Mouse (Mus musculus): ENCODE measurements around the gene Hapln1.

Gene Hapln1

DNA sequence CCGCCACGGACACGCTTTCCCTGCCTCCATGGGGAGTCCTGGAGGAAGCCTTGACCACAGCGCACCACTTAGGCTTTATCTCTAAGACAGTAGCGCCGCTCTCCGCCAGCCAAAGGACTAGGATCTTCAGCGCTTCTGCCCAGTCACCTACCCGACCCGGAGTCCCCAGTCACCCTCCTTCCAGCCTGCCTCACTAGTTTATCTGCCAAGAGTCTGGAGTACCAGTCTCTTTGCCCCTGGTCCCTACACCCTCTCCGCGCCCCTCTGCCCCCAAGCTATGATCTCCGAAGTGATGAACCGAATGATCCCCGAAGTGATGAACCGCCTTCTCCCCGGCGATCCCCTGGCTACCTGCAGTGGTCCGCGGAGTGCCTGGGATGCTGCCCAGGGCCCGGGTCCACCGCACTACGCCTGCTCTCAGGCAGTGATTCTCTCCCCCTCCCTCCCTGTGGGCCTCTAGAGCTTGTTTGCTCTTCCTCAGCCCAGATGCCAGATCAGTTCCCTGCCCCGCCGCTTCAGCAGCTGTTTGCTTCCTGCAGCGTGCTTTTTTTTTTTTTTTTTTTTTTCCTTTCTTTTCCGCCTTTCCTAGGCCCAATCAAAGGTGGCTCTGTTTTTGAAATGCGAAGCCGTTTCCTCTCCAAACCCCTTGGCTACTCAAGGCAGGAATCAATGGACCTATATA is at the start of gene Hapln1:
Gene Hapln1, plus strand, starts transcription at position 592 of the 682 bp plus-strand sequence.
- DNase-seq (ENCODE audit: low spot score) = no peak

DNA sequence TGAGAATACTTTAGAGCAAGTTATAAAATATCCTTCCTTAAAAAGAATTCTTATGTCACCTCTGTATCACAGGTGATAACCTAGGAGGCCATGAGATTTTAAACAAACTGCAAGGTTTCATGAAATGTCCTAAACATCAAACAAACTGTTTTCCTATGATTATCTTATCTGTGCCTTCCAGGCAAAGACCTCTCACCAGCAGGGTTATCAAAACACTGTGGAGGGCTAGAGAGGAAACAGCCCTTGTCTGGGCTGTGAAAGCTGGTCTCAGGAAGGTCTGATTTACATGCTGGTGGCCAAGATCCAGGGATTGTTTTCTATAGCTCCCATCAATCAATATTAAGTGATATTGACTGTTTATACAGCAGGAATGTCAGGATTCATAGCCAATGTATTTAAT is 46.4 kb upstream of the Hapln1 start:
- DNase-seq (ENCODE audit: low spot score) = no peak

DNA sequence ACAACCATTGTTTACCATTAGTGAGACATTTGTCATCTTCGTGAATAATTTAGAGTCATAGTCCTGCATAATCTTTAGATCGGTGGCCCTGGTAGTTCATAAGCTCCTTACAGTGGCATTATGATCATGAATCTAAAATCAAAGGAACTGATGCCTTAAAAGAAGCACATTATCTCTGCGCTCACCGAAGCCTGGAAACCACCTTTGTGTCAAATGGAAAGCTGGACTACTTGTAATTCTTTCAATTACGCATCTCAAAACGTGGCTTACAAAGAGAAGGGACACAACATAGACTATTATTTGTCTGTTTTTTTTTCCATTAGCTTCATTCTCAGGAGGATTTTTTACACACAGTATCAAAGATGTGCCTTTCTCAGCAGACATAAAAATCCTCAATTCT is 45.9 kb upstream of the Hapln1 start:
- no peak for DNase-seq (ENCODE audit: low spot score)

DNA sequence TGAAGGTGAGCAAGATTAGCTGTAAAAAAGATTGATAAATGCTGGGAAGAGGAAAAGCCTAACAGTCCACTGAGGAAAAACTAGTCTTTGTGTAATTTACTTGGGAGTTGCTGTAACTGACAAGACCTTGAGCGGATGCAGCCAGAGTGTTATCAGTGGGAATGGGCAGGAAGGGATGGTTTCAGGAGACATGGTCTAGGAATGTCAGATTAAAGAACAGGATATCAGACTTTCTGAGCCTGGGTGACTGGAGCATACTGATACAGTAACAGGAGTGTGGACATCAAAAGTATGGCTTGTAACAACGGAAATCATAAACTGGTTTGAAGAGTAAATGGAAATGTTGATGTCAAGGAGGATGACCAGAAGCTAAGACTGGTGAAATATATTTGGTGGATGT is 43.0 kb upstream of the Hapln1 start:
- no peak for DNase-seq (ENCODE audit: low spot score)

DNA sequence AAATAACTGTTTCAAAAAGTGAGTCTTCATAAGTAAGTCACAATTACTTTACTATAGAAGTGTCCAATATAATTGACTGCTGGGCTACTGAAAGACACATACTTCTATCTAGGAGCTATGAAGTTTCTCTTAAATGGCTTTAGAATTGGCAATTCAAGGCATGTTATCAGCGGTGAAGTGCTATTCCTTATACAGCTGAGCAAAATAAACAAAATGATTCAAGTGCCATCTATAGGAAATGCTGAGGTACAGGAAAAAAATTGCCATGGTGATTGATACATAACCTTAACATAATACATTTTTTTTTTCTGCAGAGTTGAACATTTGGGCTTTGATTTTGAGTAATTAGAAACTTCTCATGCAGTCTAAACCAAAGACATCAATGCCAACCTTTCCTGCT is 40.2 kb upstream of the Hapln1 start:
- DNase-seq (ENCODE audit: low spot score) = no peak

DNA sequence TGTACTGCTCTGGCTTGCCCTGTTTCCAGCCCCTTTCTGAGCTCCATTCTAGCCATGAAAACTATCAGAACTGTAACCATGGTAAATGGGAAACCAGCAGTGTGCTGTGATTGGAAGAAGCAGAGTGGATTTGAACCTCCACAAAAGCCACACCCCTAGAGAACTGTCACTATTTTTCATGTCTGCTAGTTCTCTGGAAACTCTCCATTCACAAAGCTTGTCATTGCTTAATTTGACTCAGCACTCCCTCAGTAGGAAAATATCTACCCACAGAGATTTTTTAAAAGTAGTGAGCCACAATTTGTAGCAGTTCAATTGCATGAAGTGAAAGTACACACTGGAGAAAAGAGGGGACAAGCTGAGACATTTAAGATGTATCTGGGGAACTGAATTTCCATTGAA is 18.1 kb upstream of the Hapln1 start:
- no peak for DNase-seq (ENCODE audit: low spot score)

DNA sequence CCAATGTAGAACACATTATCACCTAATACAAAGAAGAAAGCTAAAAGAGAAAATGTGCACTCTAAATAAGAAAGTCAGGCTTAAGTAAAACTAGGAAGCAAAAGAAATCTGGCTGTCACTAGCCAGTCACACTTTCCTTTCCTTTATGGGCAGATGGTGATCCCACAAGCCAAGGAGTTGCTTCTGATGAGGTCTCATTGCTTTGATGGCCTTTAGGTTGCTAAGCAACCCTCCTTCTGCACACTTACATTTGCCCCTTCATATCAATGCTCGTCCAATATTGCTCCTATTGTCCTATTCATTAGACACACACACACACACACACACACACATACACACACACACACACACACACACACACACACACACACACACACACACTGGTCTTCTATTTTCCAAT is 10.9 kb upstream of the Hapln1 start:
- DNase-seq (ENCODE audit: low spot score) = no peak

DNA sequence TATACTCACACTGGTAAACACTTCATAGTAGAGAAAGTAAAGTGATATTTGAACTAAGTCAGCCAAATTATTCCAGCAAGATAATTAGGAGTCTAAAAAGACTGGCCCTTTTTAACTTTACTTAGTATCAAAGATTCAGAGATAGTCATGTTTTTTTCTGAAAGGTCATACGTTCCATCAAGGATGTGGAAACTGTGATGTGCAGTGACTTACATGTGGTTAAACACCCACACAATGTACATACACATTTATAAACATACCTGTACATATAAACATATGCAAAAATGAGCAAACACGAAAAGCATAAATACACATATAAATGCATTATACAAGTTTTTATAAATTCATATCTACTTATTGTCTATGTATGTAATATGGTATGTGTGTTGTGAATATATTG is 9.2 kb upstream of the Hapln1 start:
- no peak for DNase-seq (ENCODE audit: low spot score)

DNA sequence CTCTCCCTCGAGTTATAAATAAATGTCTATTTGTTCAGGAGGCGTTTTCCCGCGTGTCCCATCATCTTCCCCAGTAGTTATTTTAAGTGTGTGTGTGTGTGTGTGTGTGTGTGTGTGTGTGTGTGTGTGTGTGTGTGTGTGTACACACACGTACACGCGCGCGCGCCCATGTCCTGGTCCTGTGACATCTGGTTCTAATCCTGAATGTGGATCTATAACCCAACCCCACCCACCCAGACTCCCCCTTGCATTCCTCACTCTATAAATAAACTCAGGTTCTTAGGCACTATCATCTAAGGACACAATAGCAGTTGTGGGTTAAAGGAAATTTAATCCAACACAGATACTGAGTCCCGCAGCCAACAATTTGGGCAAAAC is 280 bp downstream of the Hapln1 start:
- DNase-seq (ENCODE audit: low spot score) = no peak

DNA sequence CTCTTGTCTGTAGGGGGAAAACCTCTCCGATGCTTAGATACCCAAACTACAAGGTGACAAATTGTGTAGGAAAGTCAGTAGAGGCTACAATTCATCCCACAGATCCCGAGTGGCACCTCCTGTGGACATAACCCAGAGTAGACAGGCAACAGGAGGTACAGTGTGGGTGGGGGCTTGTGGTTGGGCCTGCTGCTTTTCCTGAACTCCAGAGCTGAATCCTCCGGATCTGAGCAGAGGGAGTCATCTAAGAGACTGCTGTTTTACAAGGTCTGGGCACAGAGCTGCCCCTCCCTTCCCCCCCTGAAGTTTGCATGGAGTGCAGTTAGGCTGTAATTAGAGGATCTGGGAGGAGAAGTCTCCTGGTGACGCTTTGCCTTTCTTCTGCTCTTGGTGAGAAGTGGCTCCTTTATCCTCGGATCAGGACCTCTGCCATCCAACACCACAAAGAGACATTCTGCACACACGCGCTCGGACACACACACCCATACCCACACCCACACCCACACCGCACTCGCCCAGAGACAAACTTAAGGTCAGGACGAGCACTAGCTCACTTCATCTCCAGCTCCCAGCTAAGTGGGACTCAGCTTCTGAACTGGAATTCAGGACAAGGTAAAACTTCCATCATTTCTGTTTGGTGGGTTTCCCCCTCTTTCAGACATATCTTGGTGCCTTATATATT is 846 bp downstream of the Hapln1 start:
- DNase-seq (ENCODE audit: low spot score) = no peak

DNA sequence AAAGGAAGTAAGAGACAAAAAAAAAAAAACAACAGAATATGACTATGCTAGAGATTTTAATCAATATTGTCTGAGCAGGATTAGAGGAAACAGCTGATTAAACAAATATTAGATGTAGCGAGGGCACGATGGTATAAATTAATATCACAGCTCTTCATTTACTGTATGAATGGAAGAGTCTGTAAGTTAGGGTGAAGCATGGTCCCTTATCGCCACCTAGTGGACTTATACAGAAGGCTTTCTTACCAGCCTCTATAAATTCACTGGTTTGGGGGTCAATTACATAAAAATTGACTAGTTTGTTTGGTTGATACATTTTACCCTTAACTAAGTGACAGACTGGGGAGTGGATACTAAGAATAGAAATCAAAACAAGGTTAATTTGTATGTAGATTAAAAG is 3.4 kb downstream of the Hapln1 start:
- DNase-seq (ENCODE audit: low spot score) = no peak

DNA sequence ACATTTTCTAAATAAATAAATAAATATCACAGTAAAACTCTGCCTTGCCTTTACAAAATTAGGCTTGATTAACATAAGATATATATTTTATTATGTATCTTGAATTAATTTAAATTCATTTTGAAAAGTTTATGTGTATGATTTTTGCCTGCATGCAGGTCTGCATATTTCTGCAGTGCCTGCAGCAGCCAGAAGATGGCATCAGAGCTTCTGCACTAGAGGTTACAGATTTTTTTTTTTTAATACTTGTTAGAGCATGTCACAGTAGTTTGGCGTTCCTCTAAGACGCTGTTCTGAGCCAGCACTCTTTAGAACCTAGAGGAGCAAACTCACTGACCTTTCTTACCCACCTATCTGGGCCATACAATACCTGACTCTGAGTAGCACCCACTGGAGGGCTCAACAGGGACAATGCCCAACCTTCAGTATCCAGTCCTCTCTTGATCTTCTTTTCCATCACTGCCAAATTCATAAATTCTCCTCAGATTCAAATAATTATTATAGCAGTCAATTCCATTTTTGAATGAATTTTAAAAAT is 8.7 kb downstream of the Hapln1 start:
- DNase-seq (ENCODE audit: low spot score) = peak; percentile 19

DNA sequence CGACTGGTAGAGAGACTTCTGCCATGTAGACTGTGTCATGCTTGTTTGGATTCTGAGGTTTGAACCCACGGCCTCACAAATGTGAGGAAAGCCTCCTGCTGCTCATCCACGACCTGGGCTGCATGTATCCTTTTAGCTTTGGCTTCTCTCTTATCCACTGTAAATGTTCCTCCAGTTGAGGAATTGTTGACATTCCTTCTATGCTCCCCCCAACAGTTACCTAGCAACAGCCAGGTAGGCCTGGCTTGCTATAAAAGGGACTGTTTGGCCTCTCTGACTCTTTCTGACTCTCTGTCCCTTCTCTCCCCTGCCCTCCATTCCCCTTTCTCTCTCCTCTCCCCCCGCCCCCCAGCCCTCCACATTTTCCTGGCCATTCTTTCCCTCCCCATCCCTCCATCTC is 9.9 kb downstream of the Hapln1 start:
- no peak for DNase-seq (ENCODE audit: low spot score)

DNA sequence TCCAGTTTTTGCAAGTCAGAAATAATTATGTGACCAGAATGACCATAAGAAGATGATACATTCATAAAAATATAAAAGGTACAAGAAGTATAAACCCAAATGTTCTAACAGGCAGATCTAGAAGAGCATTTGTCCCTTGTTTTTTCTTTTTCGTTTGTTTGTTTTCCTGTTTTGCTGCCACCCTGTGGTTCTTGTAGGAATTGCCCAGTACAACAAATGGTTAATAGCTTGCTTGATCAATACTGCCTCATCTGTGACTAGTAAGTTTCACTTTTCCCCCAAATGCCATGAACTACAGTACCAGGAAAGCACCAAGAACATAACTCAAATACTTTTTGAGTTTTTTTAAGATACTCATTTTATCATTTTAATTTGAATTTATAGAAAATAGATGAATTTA is 11.9 kb downstream of the Hapln1 start:
- no peak for DNase-seq (ENCODE audit: low spot score)

DNA sequence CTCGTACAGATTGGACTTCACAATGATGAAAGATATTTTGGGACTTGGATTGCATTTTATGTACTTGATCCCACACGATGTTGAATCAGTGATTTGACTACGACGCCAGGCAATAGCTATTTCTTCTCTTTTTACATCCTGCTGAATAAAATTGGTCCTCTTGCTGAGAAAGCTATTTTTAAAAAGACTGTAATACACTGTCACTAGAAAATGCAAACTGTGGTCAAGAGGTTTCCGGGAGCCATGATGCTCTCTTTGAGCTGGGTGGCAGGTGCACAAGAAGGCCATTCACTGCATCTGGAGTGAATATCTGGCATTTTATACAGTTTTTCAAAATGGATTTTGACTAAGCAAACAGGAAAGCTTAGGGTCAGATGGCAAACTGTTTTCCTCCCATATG is 24.9 kb downstream of the Hapln1 start:
- DNase-seq (ENCODE audit: low spot score) = no peak

DNA sequence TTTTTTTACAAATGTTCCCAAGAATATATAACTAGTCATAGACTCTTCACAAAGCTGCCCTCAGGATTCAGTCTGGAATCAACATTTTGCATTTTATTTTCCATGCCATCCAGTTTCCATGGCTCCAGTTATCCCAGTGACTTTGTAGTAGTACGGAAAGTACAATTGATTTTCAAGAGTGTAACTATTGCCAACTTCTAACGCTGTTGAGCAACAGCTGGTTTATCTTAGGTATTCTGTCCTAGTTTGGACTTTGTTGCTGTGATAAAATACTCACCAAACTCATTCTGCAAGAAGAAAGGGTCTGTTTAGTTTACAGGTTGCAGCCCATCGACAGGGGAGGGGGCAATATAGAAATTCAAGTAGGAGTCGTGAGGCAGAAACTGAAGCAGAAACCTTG is 26.7 kb downstream of the Hapln1 start:
- DNase-seq (ENCODE audit: low spot score) = no peak

DNA sequence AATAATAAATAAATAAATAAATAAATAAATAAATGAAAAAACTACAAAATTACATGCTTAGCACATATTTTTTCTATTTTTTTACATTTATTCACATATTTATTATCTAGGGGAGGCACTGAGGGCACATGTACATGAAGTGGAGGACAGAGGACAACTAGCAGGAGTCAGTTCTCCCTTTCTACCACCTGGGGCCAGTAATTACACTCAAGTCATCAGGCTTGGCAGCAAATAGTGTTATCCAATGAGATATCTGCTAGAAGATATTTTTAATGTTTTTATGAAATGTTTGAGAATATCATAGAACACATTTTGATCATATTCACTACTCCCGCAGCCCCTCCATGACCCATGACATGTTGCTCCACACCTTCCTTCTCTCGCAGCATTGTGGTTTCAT is 39.5 kb downstream of the Hapln1 start:
- DNase-seq (ENCODE audit: low spot score) = no peak

DNA sequence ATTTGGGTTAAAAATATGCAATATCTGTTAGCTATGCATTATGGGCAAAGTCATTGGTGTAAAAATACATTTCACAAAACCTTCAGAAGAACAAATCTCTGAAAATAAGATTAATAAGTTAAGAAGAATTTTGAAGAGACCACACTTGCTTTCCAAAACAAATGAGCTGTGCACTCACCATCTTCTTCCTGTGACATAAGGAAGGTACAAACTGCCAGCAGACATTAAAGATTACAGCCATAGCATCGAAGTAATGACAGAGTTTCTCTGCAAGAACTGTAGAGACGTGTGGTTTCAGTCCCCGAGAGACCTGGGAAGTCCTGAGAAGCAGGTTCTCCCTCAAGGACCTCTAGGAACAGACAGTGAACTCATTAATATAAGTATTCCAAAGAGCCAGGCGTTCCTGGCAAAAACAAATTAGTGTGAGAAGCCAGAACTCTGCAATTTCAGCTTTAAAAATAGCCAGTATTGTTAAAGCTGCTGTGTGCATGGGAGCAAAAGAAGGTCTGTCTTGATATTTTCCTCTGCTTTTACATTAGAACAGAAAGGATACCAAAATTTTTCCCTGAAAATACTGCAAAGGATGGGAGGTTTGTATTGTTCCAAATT is 43.6 kb downstream of the Hapln1 start:
- no peak for DNase-seq (ENCODE audit: low spot score)

DNA sequence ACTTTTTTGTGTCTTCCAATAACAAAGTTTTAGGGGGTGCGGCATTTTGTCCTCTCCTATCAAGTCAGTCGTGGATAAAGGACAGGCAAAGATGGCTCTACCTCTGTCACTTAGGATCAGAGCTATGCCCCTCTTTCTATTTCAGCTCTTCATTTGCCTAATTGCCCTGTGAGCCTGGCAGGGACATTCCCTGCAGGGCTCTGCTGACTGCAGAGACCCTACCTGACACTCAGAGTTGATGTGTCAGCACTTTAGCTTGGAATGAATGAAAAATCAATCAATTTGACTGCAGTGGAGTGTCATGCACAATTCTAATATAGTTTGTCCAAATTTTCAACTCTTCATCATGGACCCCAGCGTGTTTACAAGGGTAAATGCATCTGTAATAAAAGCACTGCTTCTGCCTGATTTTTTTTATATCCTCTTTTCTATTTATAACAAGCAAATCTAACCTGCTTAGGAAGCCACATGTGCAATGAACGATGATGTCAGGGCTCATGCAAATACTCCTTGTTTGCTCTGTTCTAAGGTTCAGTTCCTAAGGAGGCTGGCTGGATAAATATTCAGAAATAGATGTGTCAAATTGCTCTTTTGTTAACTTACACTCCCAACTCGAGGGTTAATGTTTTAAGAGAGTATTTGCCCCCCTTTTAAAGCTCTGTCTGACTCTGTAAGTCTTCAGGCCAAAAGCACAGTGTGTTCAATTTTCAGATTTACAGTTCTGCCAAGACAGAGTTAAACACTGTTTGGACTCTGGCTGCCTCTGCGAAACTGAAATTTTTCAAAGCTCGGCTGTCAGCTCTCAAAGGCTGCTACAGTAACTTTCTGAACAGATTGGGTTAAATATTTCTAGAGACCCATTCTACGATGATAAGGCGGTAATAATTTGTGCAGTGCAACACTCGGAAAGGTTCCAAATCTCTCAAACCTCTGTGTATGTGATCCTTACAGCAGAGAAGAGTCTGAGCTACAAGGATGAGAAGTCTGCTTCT is 44.4 kb downstream of the Hapln1 start:
- DNase-seq (ENCODE audit: low spot score) = no peak

DNA sequence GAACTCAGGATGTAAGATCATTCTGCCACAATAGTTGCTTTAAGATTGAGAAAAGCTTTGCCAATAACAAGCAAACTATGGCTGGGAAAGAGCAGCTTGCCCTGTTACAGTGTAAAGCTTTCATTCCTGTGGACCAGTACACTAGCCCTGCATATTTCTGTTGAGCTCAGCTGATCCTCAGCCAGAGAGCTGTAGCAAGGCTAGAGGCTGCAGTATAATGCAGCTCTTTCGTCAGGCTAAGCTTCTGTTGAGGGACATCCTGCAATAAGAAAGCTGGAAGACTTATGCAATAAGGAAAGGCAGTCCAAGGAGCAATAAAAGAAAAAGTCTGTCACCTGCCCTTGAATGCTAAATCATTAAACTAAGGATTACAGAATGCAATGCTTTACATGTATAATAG is 45.5 kb downstream of the Hapln1 start:
- DNase-seq (ENCODE audit: low spot score) = no peak

DNA sequence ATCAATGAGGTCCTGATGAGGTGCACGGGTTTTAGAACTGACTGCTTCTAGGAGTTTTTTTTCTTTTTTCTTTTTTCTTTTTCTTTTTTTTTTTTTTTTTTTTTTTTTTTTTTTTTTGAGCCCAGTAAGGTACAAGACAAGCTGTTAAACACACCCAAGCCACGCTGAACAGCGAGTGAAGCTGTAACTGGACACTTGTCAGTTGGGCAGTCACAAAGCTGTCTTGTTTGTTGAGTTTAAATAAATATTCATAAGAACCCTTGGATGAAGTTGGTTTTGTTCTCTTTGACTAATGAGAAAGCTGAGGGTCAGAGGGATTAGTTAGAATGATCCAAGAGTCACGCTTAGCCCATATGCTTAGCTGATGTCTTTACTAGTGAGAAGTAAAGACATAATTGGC is 55.5 kb downstream of the Hapln1 start:
- DNase-seq (ENCODE audit: low spot score) = no peak

DNA sequence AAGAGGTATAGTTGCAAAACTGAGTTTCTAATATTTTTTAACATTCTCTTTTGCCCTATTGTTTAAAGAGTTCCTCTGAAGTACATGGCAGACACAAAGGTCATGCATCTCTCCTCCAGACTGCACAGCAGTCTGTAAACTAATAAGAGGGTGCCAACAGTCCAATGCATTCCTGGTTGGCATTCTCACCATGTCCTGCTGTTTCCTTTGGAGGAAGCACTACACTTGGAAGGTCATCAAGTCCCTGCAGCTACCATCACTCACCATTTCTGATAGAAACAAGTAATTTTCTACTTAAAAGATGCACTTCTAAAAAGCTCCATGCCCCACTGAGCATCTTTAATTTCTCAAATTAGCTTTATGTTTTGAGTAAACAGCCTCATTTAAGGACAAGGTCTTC is 57.8 kb downstream of the Hapln1 start:
- no peak for DNase-seq (ENCODE audit: low spot score)

All from urinary bladder, postnatal 10 days (tissue).